Comparison of ENCODE assay signal across 7 mouse cellular contexts in the genomic region with DNA sequence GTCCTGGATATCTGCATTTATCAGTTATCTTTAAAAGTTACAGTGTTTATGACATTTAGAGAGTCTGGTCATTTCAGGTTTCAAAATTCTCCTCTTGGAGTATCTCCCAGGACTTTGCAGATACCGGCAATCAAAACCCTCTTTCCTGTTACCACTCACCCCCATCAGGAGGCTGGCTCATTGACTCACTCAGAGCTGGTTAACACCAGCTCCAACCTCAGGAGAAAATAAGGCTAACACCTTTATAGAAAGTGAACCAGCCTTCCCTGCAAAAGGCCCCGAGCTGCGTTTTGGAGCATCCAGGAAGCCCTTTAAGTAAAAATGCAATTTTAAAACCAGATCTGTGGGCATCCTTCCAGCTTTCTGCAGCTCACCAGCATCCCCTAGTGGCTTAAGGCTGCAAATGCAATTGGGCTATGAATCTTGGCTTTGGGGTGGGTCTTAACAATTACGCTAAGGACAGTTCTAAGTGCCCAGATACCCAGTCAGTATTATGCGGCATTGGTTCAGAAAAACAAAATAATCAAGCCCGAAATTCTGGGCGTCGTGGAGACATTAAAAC. TPM values are rescaled to one million over a fixed set of nuclear protein-coding genes. Genes with fewer than 3 reads are reported as not detected.
DNase-seq lines count a peak whose midpoint lies in the region; ATAC-seq lines count a peak whose summit lies in the region.

No protein-coding gene starts in this region.

- WGBS in kidney, embryonic 14.5 days: 10% methylated on average over 8 of the region's 8 CpGs
- 13% methylated on average over 8 of the region's 8 CpGs for WGBS in liver, embryonic 11.5 days

- no peak overlapping the region for H3K4me2 ChIP-seq in kidney, embryonic 14.5 days (replicated peaks; ENCODE audit: low read depth, low read length)
- no peak overlapping the region for H3K4me2 ChIP-seq in liver, embryonic 11.5 days

- no peaks in the 10 kb centered on the region for H3K36me3 ChIP-seq in kidney, embryonic 14.5 days (ENCODE audit: control insufficient read depth, insufficient read depth, low read length)
- no peaks in the 10 kb centered on the region for H3K36me3 ChIP-seq in liver, embryonic 11.5 days (ENCODE audit: control insufficient read depth, insufficient read depth, low read length)

- H3K9me3 ChIP-seq in kidney, embryonic 14.5 days (ENCODE audit: control insufficient read depth, low read length): no peaks in the 10 kb centered on the region
- H3K9me3 ChIP-seq in liver, embryonic 11.5 days (ENCODE audit: control insufficient read depth, low read length): no peaks in the 10 kb centered on the region

- peak; percentile 19 for DNase-seq in kidney, adult 9 months
- peak; percentile 72 for DNase-seq in NIH3T3 (ENCODE audit: low read depth)
- peak; percentile 13 for DNase-seq in c-Kit-positive CD71-positive TER-119-positive erythroid progenitor cells, embryonic 14.5 days (ENCODE audit: low spot score)
- DNase-seq in liver, embryonic 11.5 days (ENCODE audit: low spot score): peak; percentile 37
- peak; percentile 23 for DNase-seq in right cerebral cortex, postnatal 25 days

- H3K27ac ChIP-seq in kidney, embryonic 14.5 days (ENCODE audit: low read depth, low read length): no peak overlapping the region
- no peak overlapping the region for H3K27ac ChIP-seq in liver, embryonic 11.5 days (ENCODE audit: low read depth, low read length)

- no peak overlapping the region for H3K9ac ChIP-seq in kidney, embryonic 14.5 days (ENCODE audit: low read depth, low read length)
- no peak overlapping the region for H3K9ac ChIP-seq in liver, embryonic 11.5 days (ENCODE audit: low read depth, low read length)

- ATAC-seq in kidney, embryonic 14.5 days (ENCODE audit: low FRiP score, low TSS enrichment): no peak
- 0 out of 4 replicates have a peak, but pooled peaks have one; percentile 21 to 49 for ATAC-seq in hematopoietic stem cell, adult 5-6 weeks (replicated peaks in 1 of 2; ENCODE audit: insufficient read depth in 1 of 2, low FRiP score in 2 of 2, low TSS enrichment in 1 of 2, low read depth in 1 of 2, poor library complexity in 2 of 2, severe bottlenecking in 2 of 2)
- no peak for ATAC-seq in liver, embryonic 11.5 days (replicated peaks; ENCODE audit: low FRiP score)

- no peak overlapping the region for H3K4me3 ChIP-seq in kidney, embryonic 14.5 days (ENCODE audit: low read length)
- no peak overlapping the region for H3K4me3 ChIP-seq in liver, embryonic 11.5 days (ENCODE audit: low read depth, low read length)

- H3K4me1 ChIP-seq in kidney, embryonic 14.5 days (ENCODE audit: control insufficient read depth, insufficient read depth, low read length): no peaks in the 10 kb centered on the region
- no peaks in the 10 kb centered on the region for H3K4me1 ChIP-seq in liver, embryonic 11.5 days (replicated peaks; ENCODE audit: control insufficient read depth, insufficient read depth, low read length)

- H3K27me3 ChIP-seq in kidney, embryonic 14.5 days (ENCODE audit: control insufficient read depth, insufficient read depth, low read length): no peaks in the 10 kb centered on the region
- no peaks in the 10 kb centered on the region for H3K27me3 ChIP-seq in liver, embryonic 11.5 days (replicated peaks; ENCODE audit: control insufficient read depth, insufficient read depth, low read length)

RNA-seq across cellular contexts. Expression of gene Nmur2, which starts 49.2 kb away (rescaled TPM):
- polyA plus RNA-seq in kidney, embryonic 14.5 days (2014; fragmentation: Nextera tagmentation; extraction: Ambion mirVana): not detected in 2 replicates
- not detected in 2 replicates for total RNA-seq in hematopoietic stem cell, adult 5-6 weeks (2017)
- polyA plus RNA-seq in liver, embryonic 11.5 days (2014; fragmentation: Nextera tagmentation; extraction: Ambion mirVana): 0.10 TPM in 1 of 2 replicates, not detected in the other

Comparison
In these comparisons a context has a peak if more than half of its experiments do, and no peak if none do; other contexts are left out.
1. DNase-seq: peak in every context shown above with its lines; median percentile 72 in NIH3T3; 37 in liver, embryonic 11.5 days; 23 in right cerebral cortex, postnatal 25 days; 19 in kidney, adult 9 months; 13 in c-Kit-positive CD71-positive TER-119-positive erythroid progenitor cells, embryonic 14.5 days.
2. ATAC-seq: peak in hematopoietic stem cell, adult 5-6 weeks (2 of 2); none in kidney, embryonic 14.5 days (single experiment) and liver, embryonic 11.5 days (single experiment).